Mouse (Mus musculus) liver, postnatal 0 days (tissue): ENCODE measurements around the gene Setd5. TPM values are rescaled to one million over a fixed set of nuclear protein-coding genes. Genes with fewer than 3 reads are reported as not detected.

Experiments
- ATAC-seq: fragments of 200-750 bp; cut with Nextera tagmentation; 2 replicates; pipeline ENCODE4 v1.8.0; 2017; ENCODE audit warnings: mild to moderate bottlenecking, moderate library complexity
- DNase-seq: peaks from one replicate; pipeline ENCODE4 v3.0.0-alpha.2; 2016
- H3K27ac ChIP-seq: fragments of 300-500 bp; sonication (generic); 2 replicates; pipeline ENCODE4 v1.5.1; 2014; ENCODE audit warnings: antibody characterized with exemption, moderate library complexity, mild to moderate bottlenecking, low read depth
- H3K27me3 ChIP-seq: fragments of 300-500 bp; sonication (generic); 2 replicates; pipeline ENCODE4 v1.6.1; 2014; ENCODE audit warnings: low read length, control low read depth, mixed read lengths; ENCODE audit not compliant: insufficient read depth
- H3K36me3 ChIP-seq: fragments of 300-500 bp; sonication (generic); replicated peaks from 2 replicates; pipeline ENCODE4 v1.6.1; 2014; ENCODE audit warnings: mild to moderate bottlenecking, control low read depth, low read length, moderate library complexity, mixed read lengths; ENCODE audit not compliant: insufficient read depth
- H3K4me1 ChIP-seq: fragments of 300-500 bp; sonication (generic); 2 replicates; pipeline ENCODE4 v1.6.1; 2014; ENCODE audit warnings: antibody characterized with exemption, mild to moderate bottlenecking, control low read depth; ENCODE audit not compliant: insufficient read depth
- H3K4me2 ChIP-seq: fragments of 300-500 bp; sonication (generic); 2 replicates; pipeline ENCODE4 v1.6.1; 2014; ENCODE audit warnings: low read depth, mild to moderate bottlenecking, low read length, moderate library complexity, mixed read lengths
- H3K4me3 ChIP-seq: fragments of 300-500 bp; sonication (generic); 2 replicates; pipeline ENCODE4 v1.5.1; 2014; ENCODE audit warnings: low read depth, low read length
- H3K9ac ChIP-seq: fragments of 300-500 bp; sonication (generic); replicated peaks from 2 replicates; pipeline ENCODE4 v1.6.1; 2014; ENCODE audit warnings: mild to moderate bottlenecking, moderate library complexity
- H3K9me3 ChIP-seq: fragments of 300-500 bp; sonication (generic); 2 replicates; pipeline ENCODE4 v1.6.1; 2016; ENCODE audit warnings: mild to moderate bottlenecking, control low read depth, low read length, mixed read lengths
- CTCF ChIP-seq: sonication (generic); IDR thresholded peaks from 2 replicates; pipeline ENCODE4 v1.5.1; 2016; ENCODE audit warnings: antibody characterized with exemption, low read depth
- EP300 ChIP-seq: IDR thresholded peaks from 2 replicates; pipeline ENCODE4 v1.6.1; 2016; ENCODE audit warnings: antibody characterized with exemption, low read depth, mild to moderate bottlenecking
- WGBS: fragments of 180-500 bp; shearing (Covaris S2); extraction: QIAGEN DNeasy Blood & Tissue Kit; methylation state at CpG from one replicate; pipeline ENCODE4 v1.1.7; 2014; ENCODE audit not compliant: insufficient replicate concordance; 5-methylcytosine and 5-hydroxymethylcytosine counted together
- polyA plus RNA-seq: library from polyadenylated mRNA; unstranded; fragments of >200 nt; fragmentation: Nextera tagmentation; extraction: Ambion mirVana; gene quantifications from 2 replicates; pipeline ENCODE4 v1.2.1, GENCODE M21; 2015

Setd5 gene
- polyA plus RNA-seq, 1 experiment from 2014 or later = 19.7 TPM

DNA sequence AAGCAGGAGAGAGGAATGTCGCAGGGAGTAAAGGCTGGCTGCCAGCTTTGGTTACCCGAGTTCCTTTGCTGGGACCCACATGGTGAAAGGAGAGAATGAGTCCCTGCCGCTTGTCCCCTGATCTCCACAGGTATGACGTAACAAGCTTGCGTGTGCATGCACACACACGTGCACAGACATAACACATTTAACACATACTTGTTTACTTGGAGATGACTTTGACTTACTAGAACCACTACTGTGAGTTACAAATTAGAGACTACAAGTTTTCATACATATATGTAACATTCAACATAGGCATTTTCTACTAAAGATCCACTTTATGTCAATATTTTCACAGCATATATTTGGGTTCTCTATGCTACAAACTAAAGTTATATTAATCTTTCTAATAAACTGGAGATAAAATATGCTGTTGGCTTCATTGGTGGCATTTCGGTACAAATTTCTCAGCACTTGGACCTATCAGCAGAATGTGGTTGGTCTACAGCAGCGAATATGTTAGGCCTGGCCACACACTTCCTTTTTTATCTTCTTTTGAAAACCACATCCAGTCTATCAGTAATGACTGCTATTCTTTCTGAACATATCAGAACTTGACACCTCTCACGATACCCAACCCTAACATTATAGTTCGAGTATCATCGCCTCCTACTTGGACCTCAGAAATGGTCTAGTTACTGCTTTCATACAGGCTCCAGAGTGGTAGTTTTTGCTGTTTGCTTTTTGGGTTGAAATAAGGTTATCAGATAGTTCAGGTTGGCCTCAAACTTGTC, 35.8 kb upstream of the Setd5 start:
- Histone ChIP-seq H3K4me1 (peaks cover 16% of the 10 kb centered on the region), H3K27ac (peak overlapping the region; percentile 19; the same call in 1 of the 2 replicates), H3K27me3 (no peaks in the 10 kb centered on the region), H3K4me2 (no peak overlapping the region), H3K9ac (no peak overlapping the region), H3K36me3 (no peaks in the 10 kb centered on the region), H3K9me3 (no peaks in the 10 kb centered on the region), H3K4me3 (no peak overlapping the region)
- DNase-seq = no peak
- no peak for TF ChIP-seq CTCF
- TF ChIP-seq EP300 = peak; percentile 76
- ATAC-seq = no peak
- WGBS = 43% methylated on average over 11 of the region's 11 CpGs

DNA sequence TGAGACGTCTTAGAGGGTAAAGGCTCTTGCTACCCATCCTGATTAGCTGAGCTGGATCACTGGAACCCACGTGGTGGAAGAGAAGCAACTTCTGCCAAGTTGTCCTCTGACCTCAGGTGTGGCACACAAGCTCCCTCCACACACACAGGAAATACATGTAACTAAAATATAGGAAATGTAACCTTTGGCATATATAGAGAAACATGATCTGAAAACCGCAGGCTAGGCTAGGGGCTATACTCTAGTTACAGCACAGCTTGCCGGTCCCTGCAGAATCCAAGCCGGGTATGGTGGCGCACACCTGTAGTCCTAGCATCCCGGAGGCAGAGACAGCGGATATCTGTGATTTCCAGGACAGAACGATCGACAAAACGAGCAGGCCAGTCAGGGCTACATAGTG, 31.6 kb upstream of the Setd5 start:
- WGBS = under 1% methylated on average over 11 of the region's 11 CpGs
- peak overlapping the region; percentile 91 for H3K27ac ChIP-seq
- H3K4me2 ChIP-seq = peak overlapping the region; percentile 79
- TF ChIP-seq CTCF (no peak), EP300 (no peak)
- peak overlapping the region; percentile 91 for H3K9ac ChIP-seq
- H3K4me3 ChIP-seq = peak overlapping the region; percentile 85
- no peaks in the 10 kb centered on the region for H3K9me3 ChIP-seq
- ATAC-seq (peak; percentile 17), DNase-seq (no peak)
- H3K36me3 ChIP-seq = peaks cover 7% of the 10 kb centered on the region
- H3K27me3 ChIP-seq = no peaks in the 10 kb centered on the region
- H3K4me1 ChIP-seq = peaks cover 29% of the 10 kb centered on the region

DNA sequence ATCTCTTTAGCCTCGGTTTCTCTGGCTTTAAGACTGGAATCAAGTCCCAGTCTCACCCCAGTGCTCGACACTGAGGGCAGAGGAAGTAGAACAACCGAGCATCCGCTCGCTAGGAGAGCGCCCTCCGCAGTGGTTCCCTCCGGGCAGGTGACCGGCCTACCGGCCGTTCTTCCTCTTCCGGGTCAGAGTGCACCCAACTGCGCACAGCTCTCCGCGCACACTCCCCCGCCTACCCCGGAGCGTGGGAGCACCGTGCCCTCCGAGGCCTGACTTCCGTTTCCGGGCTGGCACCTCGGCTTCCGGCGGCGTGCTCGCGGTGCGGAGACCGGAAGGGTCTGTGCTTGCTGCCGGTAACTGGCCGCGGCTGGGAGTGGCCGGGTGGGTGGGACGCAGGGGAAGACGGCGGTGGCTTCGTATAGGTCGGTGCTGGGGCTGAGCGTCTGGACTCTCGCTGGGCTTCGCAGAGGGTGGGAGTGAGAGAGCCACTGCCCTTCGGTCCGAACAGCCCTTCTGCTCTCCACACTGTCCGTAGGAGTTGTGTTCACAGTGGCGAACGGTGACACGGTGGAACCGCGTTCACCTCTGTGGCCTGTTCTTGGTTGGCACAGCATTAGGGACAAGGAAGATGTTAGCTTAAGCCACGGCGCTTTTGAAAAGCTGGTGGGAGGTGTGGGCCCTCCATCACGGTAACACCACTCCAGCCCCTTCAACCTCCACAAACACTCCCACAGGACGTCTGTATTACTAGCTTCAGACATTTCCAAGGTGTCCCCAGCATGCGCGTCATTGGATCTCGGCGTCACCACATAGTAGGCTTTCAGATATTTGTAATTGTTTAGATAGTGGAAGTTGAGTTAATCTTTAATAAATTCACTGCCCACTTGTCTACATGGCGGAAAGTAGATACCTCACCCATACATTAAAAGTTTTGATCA, 30.9 kb upstream of the Setd5 start, which contains the start of gene Thumpd3:
Gene Thumpd3 (plus strand): TSS at position 185 of the 935 bp plus-strand sequence.
- peak within 1 kb of the TSS; percentile 91 for H3K27ac ChIP-seq
- no peaks in the 10 kb centered on the region for H3K27me3 ChIP-seq
- H3K4me1 ChIP-seq = peaks cover 29% of the 10 kb centered on the region
- H3K4me2 ChIP-seq = peak within 1 kb of the TSS; percentile 79
- under 1% methylated on average over 59 of the region's 59 CpGs for WGBS
- DNase-seq = peak; percentile 98
- peak within 1 kb of the TSS; percentile 85 for H3K4me3 ChIP-seq
- H3K9me3 ChIP-seq = no peaks in the 10 kb centered on the region
- peak; percentile 96 for ATAC-seq
- peaks cover 13% of the 10 kb centered on the region for H3K36me3 ChIP-seq
- TF ChIP-seq CTCF (no peak), EP300 (peak; percentile 72)
- peak within 1 kb of the TSS; percentile 91 for H3K9ac ChIP-seq

DNA sequence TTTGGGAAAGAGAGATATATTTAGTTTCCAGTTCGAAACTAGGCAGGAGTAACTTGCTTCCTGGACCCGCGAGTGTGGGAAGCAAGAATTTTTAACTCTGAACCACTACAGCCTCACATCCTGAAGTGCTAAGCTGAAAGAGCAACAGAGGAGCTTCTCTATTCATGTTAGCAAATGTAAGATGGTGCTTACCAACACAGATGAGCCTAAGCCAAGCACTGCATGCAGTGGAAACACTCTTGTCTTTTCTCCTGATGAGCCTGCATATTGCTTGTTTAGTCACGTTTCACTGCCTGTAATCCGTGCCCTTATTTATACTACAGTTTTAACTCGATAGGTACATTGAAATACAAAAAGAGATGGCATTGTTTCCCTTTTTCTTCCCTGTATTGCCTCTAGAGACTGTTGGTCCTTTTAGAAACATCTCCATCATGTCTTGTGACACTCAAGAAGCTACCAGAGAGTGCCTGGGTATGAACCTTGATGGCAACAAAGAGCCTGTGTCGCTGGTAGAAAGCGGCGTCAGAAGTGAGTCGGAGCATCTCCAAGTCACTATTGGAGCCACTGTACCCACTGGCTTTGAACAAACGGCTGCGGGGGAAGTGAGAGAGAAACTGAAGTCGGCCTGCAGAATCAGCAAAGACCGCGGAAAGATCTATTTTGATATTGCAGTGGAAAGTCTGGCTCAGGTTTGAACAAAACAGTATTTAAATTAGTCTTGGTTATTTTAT, 30.0 kb upstream of the Setd5 start:
- DNase-seq (peak; percentile 27), ATAC-seq (no peak)
- TF ChIP-seq EP300 (no peak), CTCF (no peak)
- H3K27ac ChIP-seq = peak overlapping the region; percentile 91
- H3K27me3 ChIP-seq = no peaks in the 10 kb centered on the region
- WGBS = 23% methylated on average over 15 of the region's 15 CpGs
- H3K36me3 ChIP-seq = peaks cover 17% of the 10 kb centered on the region
- peak overlapping the region; percentile 85 for H3K4me3 ChIP-seq
- H3K9ac ChIP-seq = peak overlapping the region; percentile 91
- H3K4me2 ChIP-seq = peak overlapping the region; percentile 79
- H3K4me1 ChIP-seq = peaks cover 29% of the 10 kb centered on the region
- no peaks in the 10 kb centered on the region for H3K9me3 ChIP-seq

DNA sequence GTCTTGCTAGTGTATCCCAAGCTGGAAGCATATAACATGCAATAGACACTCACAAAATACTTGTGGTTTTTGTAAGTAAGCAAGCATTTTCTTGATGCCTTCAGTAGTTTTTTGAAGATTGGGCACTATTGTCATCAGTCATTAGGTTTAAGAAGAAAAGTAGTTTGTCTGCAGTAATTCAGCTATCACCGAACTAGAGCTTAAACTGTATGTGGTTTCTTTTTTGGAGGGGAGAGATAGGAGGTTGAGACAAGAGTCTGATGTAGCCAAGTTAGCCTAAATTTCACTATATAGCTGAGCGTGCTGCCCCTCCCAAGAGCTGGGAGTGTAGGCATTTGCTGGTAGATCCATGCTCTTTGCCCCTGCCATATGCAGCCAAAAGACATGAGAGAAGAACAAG, 28.8 kb upstream of the Setd5 start:
- Histone ChIP-seq H3K4me2 (peak overlapping the region; percentile 79), H3K4me1 (peaks cover 29% of the 10 kb centered on the region), H3K27ac (no peak overlapping the region), H3K36me3 (peaks cover 17% of the 10 kb centered on the region), H3K9me3 (no peaks in the 10 kb centered on the region), H3K27me3 (no peaks in the 10 kb centered on the region), H3K4me3 (peak overlapping the region; percentile 85; the same call in 1 of the 2 replicates), H3K9ac (0 out of 2 replicates have a peak overlapping the region, but pooled peaks have one; percentile 1)
- no peak for ATAC-seq
- TF ChIP-seq EP300 (no peak), CTCF (no peak)
- no peak for DNase-seq
- 70% methylated on average over 2 of the region's 2 CpGs for WGBS
